In genomic region chr2:26155737-26156136, GRCm38 (mm10) we compare ENCODE assay signal across 22 mouse cellular contexts. TPM values are rescaled to one million over a fixed set of nuclear protein-coding genes. Genes with fewer than 3 reads are reported as not detected.
"Had no signal": no experiment of that assay in that cellular context is flagged by ENCODE, and none has a peak within 500 bp of the region (broad histone marks: within the 10 kb centered on the region; RNA-seq: fewer than 3 reads in every experiment).

No protein-coding gene starts in this region.

- DNase-seq: kidney, adult 2 months; kidney, postnatal 36 days; lung, embryonic 14.5 days; lung, postnatal 10 days; lung, postnatal 4 days; right cerebral cortex, postnatal 14 days; thymus, adult 2 months; thymus, postnatal 25 days had no signal

- H3K9ac ChIP-seq: limb, embryonic 15.5 days; liver, embryonic 12.5 days; lung, embryonic 14.5 days; neural tube, embryonic 12.5 days; stomach, embryonic 15.5 days had no signal

- H3K27me3 ChIP-seq: limb, embryonic 15.5 days; neural tube, embryonic 12.5 days; stomach, embryonic 15.5 days had no signal

- H3K4me1 ChIP-seq: limb, embryonic 15.5 days; stomach, embryonic 15.5 days had no signal

- H3K4me3 ChIP-seq: layer of hippocampus, adult 2 months; limb, embryonic 15.5 days; liver, embryonic 12.5 days; neural tube, embryonic 12.5 days; stomach, embryonic 15.5 days had no signal

- H3K4me2 ChIP-seq: limb, embryonic 15.5 days; liver, embryonic 12.5 days; lung, embryonic 14.5 days; stomach, embryonic 15.5 days had no signal

- H3K27ac ChIP-seq: layer of hippocampus, adult 2 months; limb, embryonic 15.5 days; liver, embryonic 12.5 days; neural tube, embryonic 12.5 days; stomach, embryonic 15.5 days had no signal

- H3K9me3 ChIP-seq: limb, embryonic 15.5 days; liver, embryonic 12.5 days; neural tube, embryonic 12.5 days; stomach, embryonic 15.5 days had no signal

- ATAC-seq: intestine, embryonic 16.5 days; liver, embryonic 12.5 days had no signal

- H3K36me3 ChIP-seq: limb, embryonic 15.5 days; liver, embryonic 12.5 days; neural tube, embryonic 12.5 days; stomach, embryonic 15.5 days had no signal

RNA-seq across cellular contexts. Expression of gene Lhx3, which starts 52.4 kb away (rescaled TPM):
- total RNA-seq: layer of hippocampus, adult 2 months; layer of hippocampus, postnatal 14 days; left cerebral cortex, postnatal 10 days; megakaryocyte, adult 5-6 weeks; monocyte, adult 5-6 weeks had no signal
- polyA plus RNA-seq: kidney, adult 2 months; kidney, embryonic 16.5 days; limb, embryonic 11.5 days; limb, embryonic 15.5 days; liver, embryonic 12.5 days; liver, embryonic 16.5 days; lung, embryonic 14.5 days; spleen, adult 2 months; stomach, embryonic 15.5 days had no signal
